Mouse (Mus musculus) ovary, postnatal 36 days (tissue): ENCODE data around the gene Smarcb1.

ENCODE experiments used
- DNase-seq: peaks from one replicate; pipeline ENCODE4 v3.0.0; 2022; ENCODE audit warnings: low spot score, mixed read lengths

Smarcb1 gene

GRCm38 (mm10) chr10:75855416-75855981, 65.9 kb downstream of the Smarcb1 start:
- no peak for DNase-seq

GRCm38 (mm10) chr10:75854791-75855190, 66.6 kb downstream of the Smarcb1 start:
- no peak for DNase-seq

- DNase-seq, result no peak
These were observed 67.3 kb downstream of the Smarcb1 start for GRCm38 (mm10) chr10:75854096-75854495.

- peak; percentile 69 for DNase-seq
These were observed 68.0 kb downstream of the Smarcb1 start for GRCm38 (mm10) chr10:75853452-75853851.

GRCm38 (mm10) chr10:75852539-75853125, 68.8 kb downstream of the Smarcb1 start:
- no peak for DNase-seq

- DNase-seq, result no peak
These were observed 69.7 kb downstream of the Smarcb1 start for GRCm38 (mm10) chr10:75851681-75852080.

GRCm38 (mm10) chr10:75851076-75851475, 70.3 kb downstream of the Smarcb1 start:
- DNase-seq, result no peak

GRCm38 (mm10) chr10:75848382-75848781, 73.0 kb downstream of the Smarcb1 start:
- no peak for DNase-seq
